Mouse (Mus musculus) heart, adult 8-10 months (tissue): ENCODE data around the gene Ucp2. TPM values are rescaled to one million over a fixed set of nuclear protein-coding genes. Genes with fewer than 3 reads are reported as not detected.

Source experiments
- DNase-seq: peaks from one replicate; pipeline ENCODE4 v3.0.0; 2022; ENCODE audit warnings: low spot score
- total RNA-seq, 4 experiments: library from RNA; stranded (reverse); gene quantifications; 2 replicates each; pipeline ENCODE4 v1.2.4; 2022

Gene Ucp2
- total RNA-seq, 4 experiments from 2014 or later, result 165 to 276 (median 226) TPM

- DNase-seq, result no peak
Measured at GRCm38 (mm10) chr7:100503076-100503475, 9.9 kb downstream of the Ucp2 start.

- no peak for DNase-seq
Measured at GRCm38 (mm10) chr7:100504740-100505487, 11.8 kb downstream of the Ucp2 start.

- no peak for DNase-seq
Measured at GRCm38 (mm10) chr7:100506494-100506893, 13.4 kb downstream of the Ucp2 start.

- DNase-seq, result no peak
Measured at GRCm38 (mm10) chr7:100508670-100509069, 15.5 kb downstream of the Ucp2 start.

GRCm38 (mm10) chr7:100511602-100512001, 18.5 kb downstream of the Ucp2 start:
- DNase-seq, result no peak

- DNase-seq, result no peak
Measured at GRCm38 (mm10) chr7:100514573-100514972, 21.4 kb downstream of the Ucp2 start, which contains the start of gene Dnajb13. Gene Dnajb13 (minus strand): TSS chr7:100514960.

GRCm38 (mm10) chr7:100520204-100520603, 27.1 kb downstream of the Ucp2 start:
- no peak for DNase-seq

- peak; percentile 80 for DNase-seq
Measured at GRCm38 (mm10) chr7:100520663-100521285, 27.6 kb downstream of the Ucp2 start.

GRCm38 (mm10) chr7:100522222-100522621, 29.1 kb downstream of the Ucp2 start:
- DNase-seq, result no peak

- DNase-seq, result no peak
Measured at GRCm38 (mm10) chr7:100524669-100525068, 31.5 kb downstream of the Ucp2 start.

- no peak for DNase-seq
Measured at GRCm38 (mm10) chr7:100530766-100531165, 37.6 kb downstream of the Ucp2 start.

GRCm38 (mm10) chr7:100533503-100533902, 40.4 kb downstream of the Ucp2 start:
- DNase-seq, result no peak

GRCm38 (mm10) chr7:100534216-100534615, 41.1 kb downstream of the Ucp2 start:
- DNase-seq, result no peak

GRCm38 (mm10) chr7:100535831-100536230, 42.7 kb downstream of the Ucp2 start:
- no peak for DNase-seq

GRCm38 (mm10) chr7:100536804-100537518, 43.8 kb downstream of the Ucp2 start, which contains the start of gene Coa4:
Gene Coa4 (plus strand): TSS chr7:100537071.
- DNase-seq, result peak; percentile 84

GRCm38 (mm10) chr7:100537519-100537902, 44.4 kb downstream of the Ucp2 start:
- DNase-seq, result no peak

- DNase-seq, result no peak
Measured at GRCm38 (mm10) chr7:100539516-100539915, 46.4 kb downstream of the Ucp2 start.

GRCm38 (mm10) chr7:100544437-100544836, 51.3 kb downstream of the Ucp2 start:
- no peak for DNase-seq

GRCm38 (mm10) chr7:100547631-100548030, 54.5 kb downstream of the Ucp2 start:
- DNase-seq, result no peak

GRCm38 (mm10) chr7:100549796-100550195, 56.7 kb downstream of the Ucp2 start:
- no peak for DNase-seq

- DNase-seq, result no peak
Measured at GRCm38 (mm10) chr7:100550338-100551007, 57.3 kb downstream of the Ucp2 start.
